Mouse (Mus musculus): ENCODE measurements at regions not wholly inside any gene's neighbourhood (a gene's known extent, or its start where the extent isn't known, plus 50 kb on each side); places are given as distances from the start of the nearest gene placed in this dataset.

DNA sequence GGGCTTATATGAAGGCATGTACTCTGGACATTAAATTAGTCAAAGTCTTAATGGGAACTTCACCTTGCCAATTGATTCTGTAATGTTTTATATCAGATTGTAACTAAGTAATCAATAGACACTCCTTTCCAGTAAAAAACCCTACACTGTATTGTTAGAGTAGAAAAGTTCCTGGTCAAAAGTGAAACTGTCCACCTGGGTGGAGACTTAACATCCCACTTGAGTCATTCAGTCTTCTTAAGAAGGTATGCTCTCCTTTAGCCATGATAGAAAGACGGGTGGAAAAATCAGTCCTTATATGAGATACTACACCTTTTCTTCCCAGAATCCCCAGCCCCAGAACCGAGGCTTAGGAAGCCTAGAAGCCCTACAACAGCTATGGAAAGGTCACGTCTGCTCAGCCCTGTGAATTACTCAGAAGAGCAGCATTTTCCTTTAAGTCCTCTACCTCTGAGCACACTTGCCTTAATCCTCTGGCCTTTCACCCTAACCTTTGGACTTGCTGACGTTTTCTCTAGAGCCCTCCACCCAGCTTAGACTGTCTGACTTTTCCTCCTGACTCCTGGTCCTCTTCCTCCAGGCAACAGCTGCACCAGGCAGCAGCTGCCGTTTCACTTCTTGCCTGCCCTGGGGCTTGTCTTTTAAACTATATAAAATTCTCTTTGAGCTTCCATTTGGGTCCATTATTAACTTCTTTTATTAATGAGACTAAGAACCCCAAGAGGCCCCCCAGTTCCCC is 93.4 kb upstream of the Ankrd50 start:
- TF ChIP-seq CHD2 (IDR thresholded peaks at IDR 0.05; ENCODE audit: low read depth, low read length): no peak
- TF ChIP-seq ZNF384 (IDR thresholded peaks at IDR 0.05; ENCODE audit: low read depth, low read length): no peak
- no peak for TF ChIP-seq HCFC1 (IDR thresholded peaks at IDR 0.05; ENCODE audit: borderline replicate concordance, insufficient read depth, low read length)
